Mouse (Mus musculus): ENCODE measurements around the gene Retreg1.

The Retreg1 gene

DNA sequence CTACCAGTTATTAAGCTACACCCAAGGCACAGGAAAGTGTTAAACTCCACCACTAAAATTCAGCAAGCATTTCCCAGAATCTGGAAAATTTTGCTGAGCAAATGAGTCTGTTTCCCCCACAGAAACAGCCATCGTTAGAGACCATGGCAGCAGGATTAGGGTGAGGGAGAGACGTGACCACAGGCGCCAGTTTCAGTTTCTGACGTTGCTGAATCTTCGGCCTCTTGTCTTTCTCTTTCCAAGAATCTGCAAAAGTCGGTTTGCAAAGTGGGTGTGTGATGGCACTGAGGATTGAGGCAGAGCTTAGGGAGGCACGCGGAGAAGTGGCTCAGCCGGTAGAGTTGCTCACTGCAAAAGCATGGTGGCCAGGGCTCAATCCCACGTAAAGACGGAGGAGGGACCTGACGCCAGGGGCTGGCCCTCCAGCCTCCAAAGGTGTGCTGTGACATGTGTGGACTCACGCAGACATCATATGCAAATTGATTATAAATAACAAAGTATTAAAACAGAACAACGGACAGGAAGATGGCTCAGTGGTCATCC, 41.5 kb downstream of the Retreg1 start:
- DNase-seq: no peak

DNA sequence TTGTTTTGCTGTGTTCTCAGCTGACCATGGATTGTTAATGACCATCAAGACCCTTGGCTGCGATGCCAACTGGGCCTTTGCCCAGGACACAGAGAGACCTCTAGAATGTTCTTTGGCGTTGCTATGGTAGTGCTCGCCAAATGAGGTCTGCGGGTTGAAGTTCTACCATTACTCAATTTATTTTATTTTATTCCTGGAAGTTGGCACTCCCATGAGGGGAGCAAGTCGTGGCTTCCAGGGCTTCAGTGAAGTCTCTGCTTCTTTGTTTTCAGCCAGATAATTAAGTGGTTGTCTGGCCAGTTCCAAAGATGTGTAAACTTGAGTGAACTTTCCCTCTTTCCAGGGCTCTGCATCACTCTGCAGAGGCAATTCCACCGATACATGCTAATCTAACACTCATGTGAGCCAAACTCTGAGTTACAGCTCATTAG, 43.6 kb downstream of the Retreg1 start:
- peak; percentile 77 for DNase-seq

DNA sequence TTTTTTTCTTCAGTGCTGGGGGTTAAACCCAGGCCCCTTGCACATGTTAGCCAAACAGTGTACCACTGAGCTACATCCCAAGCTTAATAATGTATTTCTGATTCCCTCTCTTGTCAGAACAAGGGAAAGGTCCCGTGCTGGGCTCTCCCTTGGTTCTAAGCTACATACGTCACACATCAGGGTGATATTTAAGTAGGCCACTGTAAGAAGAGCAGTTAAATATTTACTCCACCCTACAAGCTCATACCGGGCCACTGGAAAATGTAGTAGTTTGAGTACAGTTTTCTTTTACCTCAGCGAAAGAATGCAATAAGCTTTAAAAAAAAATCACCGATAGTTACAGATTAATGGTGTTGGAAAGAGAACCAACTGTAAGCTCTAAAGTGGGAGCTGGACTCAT, 46.9 kb downstream of the Retreg1 start:
- no peak for DNase-seq

DNA sequence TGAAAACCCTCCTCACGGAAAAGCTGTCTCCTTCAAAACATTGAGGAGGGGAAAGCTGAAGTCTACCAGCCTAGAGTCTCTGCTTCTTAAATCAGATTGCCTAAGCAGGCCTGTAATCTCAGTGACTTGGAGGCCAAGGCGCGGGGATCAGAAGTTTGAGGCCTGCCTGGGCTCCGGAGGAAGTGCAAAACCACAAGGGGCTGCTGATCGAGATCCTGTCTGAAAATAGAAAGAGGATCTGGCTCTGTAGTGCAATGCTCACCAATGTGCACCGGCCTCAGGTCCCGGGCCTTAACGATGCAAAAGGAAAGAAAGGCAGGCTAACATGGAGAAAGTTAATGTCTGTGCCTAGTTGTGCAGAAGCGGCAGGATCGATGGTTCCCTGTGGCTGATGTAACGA, 48.6 kb downstream of the Retreg1 start:
- DNase-seq: peak; percentile 81

DNA sequence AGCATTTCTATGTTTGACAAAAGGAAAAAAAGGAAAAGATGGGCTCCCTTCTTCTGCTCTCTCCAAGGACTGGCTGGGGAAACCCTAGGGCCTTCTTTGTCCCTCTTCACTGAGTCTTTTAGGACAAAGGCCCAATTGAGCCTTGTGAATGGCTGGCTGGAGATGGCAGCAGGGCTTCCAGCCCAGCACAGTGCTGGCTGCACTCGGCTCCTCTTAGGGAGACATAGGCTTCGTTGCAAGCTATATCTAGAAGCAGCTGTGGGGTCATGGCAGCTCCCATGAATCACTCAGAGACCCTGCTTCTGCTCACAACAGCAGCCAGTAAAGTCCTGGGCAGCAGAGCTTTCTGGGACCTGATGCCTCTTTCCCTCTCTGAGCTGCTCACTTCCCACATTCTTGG, 50.3 kb downstream of the Retreg1 start:
- DNase-seq: no peak

DNA sequence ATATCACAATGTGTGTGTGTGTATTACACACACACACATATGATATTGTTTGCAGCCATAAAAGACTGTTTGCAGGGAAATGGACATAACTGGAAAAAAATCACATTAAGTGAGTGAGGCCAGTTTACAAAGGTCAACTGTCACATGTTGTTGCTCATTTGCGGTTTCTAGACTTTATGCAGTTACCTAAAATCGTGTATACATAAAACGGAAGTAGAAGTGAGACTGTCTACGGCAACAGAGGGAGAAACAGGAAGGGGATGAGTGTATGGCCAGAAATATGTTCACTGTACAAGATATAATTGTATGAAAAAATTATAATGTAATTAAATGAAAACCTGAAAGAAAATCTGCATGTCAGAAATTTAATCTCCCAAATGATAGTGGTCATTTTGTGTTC, 53.8 kb downstream of the Retreg1 start:
- DNase-seq: no peak

DNA sequence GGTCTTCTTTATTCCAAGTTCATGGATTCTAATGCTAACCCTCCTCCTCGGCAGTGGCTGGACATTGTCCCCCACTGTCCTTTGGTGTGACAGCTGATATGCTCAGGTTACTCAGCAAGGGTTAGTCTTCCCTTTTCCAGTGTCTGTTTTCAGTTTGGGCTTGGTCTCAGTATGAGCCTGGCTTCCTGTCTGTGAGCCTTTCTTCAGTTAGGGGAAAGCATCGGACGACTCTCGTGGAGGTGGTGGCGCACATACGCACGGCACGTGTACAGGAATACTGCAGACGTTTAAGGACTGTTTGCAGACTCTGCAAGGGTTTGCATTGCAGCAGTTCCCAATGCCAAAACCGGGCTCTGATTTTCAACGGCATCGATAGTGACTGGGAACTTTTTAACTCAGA, 54.6 kb downstream of the Retreg1 start:
- no peak for DNase-seq

DNA sequence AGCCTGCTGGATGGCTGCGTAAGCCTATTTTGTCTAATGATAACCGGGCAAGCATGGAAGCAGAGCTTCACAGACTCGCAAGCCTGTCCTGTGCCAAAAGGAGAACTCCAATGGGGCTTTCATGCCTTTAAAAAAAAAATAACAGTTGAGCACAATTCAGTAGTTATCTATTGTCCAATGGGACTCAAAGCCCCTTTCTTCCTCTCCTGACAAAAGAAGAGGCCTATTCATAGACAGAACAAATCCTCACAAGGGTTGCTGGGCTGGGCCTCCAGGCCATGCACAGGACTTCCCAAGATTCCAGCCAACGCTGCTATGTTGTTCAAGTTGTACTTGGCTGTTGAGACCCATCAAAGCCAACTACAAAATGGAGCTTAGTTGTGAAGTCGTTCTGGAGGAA, 56.0 kb downstream of the Retreg1 start:
- DNase-seq: peak; percentile 75

DNA sequence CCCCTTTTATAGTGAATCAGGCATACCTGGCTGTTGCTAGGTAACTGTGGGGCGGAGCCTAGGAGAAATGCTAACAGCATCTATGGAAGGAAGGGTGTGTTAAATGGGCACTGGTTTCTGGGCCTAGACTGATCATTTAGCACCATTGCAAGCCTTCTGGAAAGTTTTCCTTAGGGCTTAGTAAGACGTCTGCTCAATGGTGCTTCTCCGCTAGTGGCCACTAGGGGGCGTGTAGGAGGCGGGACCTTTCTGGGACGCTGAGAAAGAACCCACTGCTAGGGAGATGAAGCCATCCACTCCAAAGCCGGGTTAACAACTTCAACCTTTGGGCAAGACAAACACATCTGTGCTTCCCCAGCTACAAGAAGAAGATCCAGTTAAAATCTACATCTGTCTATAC, 57.6 kb downstream of the Retreg1 start:
- no peak for DNase-seq

DNA sequence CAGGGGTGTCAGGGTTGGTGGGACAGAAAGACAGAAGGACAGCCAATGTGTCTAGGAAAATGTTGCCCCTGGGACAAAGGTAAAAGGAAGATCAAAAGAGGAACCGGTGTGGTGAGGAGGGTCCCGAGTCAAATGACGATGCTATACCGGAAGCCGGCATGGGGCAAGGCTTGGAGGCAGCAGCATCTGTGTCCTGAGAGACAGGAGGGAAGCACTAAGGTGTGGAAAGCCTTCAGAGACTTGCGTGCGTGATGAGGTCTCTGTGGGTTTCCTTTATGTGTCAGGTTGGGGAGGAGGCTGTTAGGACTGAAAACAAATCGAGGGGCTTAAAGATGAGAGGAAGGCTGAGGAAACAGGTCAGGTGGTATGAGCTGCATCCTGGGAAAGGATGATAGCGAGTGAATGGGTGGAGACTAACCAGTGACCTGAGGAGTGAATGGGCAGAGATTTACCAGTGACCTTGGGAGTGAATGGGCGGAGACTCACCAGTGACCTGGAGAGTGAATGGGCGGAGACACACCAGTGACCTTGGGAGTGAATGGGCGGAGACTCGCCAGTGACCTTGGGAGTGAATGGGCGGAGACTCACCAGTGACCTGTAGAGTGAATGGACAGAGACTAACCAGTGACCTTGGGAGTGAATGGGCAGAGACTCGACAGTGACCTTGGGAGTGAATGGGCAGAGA, 60.1 kb downstream of the Retreg1 start:
- DNase-seq: no peak

DNA sequence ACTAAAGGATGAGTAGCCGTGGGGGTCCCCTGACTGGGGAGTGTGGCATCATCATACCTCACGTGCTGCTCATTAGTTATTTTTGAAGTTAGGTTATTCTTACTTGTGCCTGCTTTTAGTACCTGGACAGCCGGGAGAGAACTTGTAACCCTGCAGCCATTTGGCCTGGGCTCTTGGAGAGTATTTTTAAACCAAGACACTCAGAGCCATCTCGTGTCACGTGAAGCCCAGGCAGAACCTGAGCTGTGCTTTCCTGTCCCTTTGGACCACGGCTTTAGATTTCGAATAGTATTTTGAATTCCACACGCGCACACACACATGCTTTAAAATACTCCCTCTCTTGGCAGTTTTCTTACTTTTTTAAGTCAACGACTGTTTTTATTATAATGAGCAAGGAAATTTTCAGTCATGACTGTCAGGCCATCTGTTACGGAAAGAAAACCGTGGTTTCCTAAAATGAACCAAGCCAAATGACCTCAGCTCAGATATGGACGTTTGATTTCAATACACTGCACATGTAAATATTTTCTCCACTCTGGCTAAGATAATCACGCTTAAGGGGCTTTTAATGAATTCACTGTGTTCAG, 61.5 kb downstream of the Retreg1 start:
- no peak for DNase-seq

DNA sequence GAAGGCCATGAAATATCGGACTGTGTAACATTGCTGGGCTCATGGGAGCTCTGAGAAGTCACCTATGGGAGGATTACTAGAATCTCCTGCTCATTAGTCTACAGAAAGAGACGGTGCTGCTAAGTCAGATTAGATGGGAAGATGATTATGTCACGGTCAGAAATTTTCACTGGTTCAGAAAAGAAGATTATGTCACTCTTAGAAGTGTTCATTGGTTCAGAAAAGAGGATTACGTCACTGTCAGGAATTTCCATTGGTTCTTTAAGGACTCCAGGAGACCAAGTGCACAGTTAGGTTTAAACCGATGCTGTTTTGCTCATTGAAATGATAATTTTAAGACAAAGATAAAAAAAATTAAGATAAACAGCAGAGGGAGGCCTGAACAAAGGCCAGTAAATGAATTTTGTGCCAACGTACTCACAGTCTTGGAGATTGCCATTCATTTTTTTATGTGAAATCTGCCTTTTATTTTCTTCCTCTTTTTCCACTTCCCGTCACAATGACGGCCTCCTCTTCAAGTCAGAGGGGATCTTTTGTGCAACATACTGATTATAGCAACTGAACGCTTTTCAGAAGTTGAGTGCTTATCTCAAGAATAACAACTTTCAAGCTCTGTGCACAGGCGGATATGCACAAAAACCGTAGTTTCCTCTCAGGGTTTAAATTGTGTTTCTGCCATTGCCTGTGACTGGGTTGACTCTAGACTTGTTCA, 67.0 kb downstream of the Retreg1 start:
- DNase-seq: no peak

DNA sequence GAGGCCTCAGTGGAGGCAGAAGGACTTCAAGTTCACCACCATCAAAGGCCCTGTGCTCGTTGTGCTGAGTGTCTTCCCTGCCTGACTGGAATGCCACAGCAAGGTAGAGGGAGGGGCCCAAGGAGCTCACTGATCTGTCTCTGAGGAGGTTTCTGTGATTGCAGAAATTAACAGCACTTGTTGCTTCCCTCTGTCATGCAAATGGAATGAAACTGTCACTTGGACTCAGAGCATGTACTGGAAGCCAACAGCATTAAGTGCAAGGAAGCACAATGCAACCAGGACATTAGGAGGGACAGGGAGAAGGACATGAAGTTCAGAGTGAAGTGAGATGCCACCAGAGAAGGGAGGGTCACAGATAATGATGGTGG, 67.5 kb downstream of the Retreg1 start:
- no peak for DNase-seq

DNA sequence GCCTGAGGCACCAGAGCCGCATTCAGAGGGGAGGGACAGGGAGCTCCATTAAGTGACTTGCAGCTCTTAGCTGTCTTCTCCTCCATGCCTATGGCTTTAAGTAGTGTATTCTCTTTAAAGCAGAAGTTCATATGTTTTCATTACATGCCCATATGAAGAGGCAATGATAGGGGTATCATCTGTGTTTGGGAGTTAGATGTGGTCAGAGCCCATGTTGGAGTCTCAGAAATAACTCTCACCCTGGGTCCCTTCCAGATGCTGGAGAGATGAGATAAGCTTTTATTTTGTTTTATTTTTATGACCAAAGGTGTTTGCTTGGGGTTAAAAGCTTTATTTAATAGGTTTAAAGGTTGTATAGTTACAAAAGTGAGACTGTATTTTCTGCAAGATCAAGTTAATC, 67.9 kb downstream of the Retreg1 start:
- no peak for DNase-seq

DNA sequence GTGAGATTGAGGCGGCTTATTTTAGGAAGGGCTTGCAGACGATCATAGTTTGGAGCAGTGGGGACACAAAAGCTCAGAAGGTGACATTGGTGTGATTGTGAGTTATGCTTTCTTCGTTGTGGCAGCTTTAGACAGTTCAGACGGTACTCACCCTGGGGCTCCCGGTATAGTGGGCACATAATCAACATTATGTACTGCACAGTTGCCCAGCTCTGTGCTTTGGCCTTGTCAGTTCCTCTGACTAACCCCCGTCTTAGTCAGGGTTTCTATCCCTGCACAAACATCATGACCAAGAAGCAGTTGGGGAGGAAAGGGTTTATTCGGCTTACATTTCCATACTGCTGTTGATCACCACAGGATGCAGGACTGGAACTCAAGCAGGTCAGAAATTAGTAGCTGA, 69.9 kb downstream of the Retreg1 start:
- no peak for DNase-seq

DNA sequence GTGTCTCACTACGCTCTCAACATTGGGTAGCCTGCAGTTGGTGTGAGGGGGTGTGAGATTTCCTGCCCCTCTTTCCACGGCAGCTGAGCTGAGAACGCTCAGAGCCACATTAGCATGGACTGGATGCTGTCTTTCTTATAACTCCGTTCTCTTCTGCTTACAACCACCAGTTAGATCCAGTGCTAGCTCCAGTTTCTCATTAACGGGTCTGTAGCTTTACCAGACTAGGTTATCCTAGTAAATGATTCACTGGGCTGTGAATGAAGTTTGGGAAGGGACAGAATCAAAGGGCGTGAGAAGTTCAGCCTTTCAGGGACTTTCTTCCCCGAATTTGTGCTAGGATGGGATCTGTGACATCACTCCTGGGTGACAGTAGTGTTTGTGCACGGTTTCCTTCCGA, 70.7 kb downstream of the Retreg1 start:
- DNase-seq: no peak

DNA sequence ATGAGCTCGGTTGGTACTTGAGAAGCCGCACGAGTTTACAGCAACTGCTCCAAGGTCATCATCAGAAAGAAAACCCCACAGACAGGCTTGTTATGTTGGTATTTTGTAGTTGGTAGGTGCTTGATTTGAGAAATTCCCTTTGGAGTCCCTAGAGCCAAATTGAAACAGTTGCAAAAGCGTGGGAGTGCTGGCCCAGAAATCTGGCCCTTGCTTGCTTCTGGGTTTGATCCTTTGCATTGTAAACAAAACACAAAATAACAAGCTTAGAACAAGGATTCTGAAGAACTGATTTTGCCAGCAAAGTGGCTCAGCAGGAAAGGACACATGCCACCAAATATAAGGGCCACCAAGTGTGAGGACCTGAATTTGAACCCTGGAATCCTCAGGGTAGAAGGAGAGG, 71.2 kb downstream of the Retreg1 start:
- DNase-seq: no peak

DNA sequence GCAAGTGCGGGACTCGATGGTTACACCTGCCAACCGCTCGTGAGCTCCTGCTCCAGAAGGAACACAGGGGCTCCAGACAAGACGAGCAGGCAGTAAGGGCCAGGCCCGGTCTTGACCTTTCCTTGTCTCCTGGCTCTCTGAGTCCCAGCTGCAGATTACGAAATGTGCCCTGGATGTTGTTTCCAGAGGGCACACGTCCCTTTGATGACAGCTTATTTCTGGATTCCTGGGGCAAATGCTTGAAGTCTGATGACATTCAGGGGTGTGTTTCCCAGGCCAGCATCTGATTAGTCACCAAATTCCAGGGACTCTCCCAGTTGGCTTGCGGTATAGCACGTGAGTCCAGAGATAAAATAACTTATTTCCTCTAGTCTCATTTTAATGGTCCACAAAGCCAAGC, 72.0 kb downstream of the Retreg1 start:
- DNase-seq: no peak

DNA sequence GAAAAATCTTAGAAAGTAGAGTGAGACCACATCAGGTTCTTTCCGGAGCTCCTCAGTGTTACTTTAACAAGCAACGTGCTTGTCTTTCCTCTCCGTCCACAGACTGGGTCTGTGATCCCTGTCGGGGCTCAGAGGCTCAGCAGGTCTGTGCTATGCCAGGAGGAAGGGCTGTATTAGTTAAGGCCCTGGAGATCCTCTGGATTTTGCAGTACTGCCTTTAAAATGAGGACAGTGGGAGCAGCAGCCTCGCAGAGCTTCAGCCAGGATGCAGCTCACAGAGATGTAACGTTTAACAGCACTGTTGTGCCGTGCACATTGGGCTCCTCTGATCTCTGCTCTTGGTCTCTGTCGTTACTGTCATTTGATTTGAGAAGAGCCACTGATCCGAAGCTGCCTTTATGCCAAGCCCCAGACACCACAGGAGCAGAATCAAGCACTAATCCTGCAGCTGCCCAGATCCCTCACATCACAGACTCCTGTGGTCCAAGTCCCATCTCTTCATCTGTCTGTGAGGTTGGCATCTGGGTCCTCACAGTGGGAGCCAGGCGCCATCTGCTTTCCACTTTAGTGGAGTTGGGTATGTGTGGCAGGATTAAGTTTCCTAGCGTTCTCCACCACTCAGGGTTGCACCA, 72.7 kb downstream of the Retreg1 start:
- no peak for DNase-seq

DNA sequence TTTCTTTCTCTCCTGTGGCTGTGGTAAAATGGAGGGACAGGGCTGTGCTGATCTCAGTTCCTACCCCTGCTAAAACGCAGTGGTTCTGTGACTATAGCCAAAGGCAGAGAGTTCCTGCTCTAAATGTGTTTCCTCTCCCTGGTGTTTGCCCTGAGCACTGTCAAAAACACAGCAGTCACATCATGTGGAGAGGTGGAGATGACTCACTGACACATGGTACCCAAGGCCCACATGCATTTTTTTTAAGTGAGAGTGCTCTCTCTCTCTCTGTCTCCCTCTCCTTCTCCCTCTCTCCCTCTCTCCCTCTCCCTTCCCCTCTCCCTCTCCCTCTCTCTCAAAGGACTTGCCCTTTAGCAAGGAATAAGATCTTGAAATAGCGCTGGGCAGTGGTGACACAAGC, 73.3 kb downstream of the Retreg1 start:
- no peak for DNase-seq

DNA sequence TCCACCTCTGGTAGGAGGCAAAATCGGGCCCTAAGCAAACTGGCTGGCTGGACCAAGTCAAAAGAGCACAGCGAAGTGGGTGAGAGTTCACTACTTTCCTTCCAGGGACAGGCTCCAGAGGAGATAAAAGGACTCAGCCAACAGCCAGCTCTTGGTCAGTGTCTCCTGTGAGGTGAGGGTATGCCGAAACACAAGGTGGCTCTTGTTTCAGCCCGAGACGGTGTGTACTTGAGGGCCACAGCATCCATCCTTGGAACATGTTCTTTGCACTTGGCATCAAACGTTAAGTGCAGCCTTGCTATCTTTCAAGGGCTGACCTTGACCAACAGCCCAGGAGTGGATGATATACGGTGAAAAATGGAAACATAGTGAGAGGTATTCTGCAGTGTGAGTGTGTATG, 75.7 kb downstream of the Retreg1 start:
- no peak for DNase-seq

DNA sequence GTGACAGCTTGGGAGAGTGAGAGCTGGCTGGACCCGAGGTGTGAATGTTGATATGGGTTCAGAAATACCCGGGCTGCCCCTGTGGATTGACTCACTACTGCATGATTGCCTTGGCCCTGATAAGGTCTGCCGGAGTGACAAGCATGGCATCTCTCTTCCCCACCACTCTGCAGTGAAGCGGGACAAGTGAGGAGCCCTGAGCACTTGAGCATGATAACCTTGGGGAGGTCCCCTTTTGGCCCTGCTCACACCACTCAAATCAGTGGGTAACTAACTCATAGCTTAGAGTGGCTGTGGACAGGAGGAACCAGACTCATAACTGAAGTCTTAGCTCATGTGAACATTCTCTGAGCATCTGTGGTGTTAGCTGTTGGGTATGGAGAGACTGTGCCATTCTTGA, 77.0 kb downstream of the Retreg1 start:
- DNase-seq: no peak

DNA sequence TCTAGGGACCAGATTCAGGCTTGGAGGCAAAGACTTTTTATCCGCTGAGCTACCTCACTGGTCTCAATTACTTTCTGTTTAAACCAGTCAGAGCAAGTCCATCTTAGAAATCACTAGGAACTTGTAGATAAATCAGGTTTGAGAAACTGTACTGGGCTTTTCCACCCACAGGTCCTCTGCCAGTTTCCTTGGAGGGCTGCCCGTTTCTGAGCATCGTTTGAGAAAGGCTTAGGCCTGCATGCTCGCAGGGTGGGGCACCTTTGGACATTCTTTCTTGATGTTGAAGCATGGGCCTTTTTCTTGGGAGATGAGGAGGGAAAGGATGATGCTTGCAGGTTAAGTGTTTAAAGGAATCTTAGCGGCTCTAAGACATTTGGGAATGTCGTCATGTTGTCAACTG, 77.9 kb downstream of the Retreg1 start:
- no peak for DNase-seq

DNA sequence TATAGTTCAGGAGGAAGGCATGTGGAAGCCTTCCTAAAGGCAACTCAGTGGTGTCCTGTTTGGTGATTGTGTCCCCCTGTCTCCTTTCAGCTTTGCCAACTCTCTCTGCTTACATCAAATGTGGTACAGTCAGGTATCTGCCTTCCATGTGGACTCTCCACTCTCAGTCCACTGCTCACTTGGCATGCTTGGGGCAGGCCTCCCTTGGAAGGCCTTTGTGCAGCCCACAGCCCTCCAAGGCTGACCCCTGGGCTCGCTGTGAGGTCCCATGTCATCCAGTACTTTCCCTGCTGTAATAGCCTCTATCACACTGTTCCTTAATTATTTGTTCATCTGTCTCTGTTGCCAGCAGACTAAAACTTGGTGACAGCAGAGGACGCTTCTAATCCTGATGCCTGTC, 79.0 kb downstream of the Retreg1 start:
- no peak for DNase-seq
